Mouse (Mus musculus) kidney, postnatal 10 days (tissue): ENCODE results near the gene Zmiz1.
A peak's percentile ranks its signal among the peaks of the same experiment; 100 is the strongest.

Experiments used
- DNase-seq: peaks from one replicate; pipeline ENCODE4 v3.0.0; 2021; ENCODE audit warnings: mixed read lengths

The Zmiz1 gene

GRCm38 (mm10) chr14:25493301-25494241, 34.6 kb downstream of the Zmiz1 start:
- peak; percentile 70 for DNase-seq

DNA sequence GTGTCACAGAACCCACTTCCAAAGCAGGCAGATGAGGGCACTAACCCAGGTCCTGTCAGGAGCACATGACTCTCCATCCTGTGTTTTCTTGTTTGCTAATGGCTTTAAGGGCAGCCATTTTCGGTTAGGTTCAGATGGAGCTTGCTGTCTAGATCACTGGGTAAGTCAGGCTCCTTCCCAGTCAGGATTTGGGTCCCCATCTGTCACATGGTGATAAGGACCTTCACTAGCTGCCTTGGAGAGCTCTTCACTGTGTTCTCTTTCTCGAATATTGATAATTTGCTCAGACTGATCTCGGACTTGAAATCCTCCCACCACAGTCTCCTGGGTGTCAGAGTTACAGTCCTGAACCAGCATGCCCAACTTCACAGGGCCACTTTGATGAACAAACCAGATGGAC, 35.8 kb downstream of the Zmiz1 start:
- no peak for DNase-seq

DNA sequence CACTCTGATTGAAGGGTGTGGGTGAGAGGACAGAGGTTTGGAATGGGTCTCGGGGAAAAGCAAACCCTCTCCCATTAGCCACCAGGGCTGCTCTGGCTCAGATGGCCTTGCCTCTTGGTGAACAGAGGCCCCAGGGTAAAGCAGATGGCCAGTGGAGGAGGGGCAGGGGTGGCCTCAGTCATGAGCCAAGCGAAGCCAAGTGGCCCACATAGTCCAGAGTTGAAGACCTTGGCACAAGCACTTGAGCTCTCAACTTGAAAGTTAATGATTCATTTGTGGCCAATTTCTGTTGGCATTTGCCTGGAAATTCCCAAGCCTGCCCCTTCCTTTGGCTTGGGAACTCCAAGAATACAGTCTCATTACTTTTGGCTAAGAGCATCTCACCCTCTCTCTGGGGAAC, 37.1 kb downstream of the Zmiz1 start:
- peak; percentile 73 for DNase-seq

DNA sequence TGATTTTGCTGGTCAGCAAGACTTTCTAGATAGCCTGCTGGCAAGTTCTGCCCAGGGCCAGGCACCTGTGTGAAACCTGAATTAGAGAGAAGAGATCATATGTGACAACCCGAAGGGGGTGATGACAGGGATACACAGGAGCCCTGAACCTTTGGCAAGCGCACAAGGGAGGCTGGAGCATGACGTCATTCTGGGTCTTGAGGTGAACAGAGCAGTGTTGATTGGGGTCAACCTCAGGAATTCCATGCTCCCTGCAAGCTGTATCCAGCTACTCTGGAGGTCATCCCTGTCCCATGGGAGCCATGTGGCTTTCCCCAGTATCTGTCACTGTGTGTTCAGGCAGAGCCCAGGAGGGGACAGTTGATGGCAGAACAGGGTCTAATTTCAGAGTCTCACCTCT, 38.0 kb downstream of the Zmiz1 start:
- DNase-seq, result no peak

DNA sequence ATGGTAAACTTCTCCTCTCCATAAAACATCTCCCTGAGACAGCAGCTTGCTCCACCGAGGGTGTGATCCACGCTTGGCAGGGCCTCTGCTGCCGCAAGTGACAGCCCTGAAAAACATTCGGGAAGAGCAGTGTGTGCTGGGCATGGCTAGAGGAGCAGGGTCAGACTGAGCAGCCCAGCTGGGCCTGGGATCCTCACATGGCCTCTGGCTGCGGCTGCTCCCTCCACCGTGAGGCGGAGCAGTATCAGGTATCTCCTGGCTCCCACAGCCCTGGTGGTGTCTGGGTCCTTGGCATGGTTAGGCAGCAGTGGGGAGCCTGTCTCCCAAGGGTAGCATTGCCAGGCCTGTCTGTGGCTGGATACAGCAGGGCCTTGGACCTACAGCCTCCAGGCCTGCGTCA, 38.6 kb downstream of the Zmiz1 start:
- peak; percentile 53 for DNase-seq

DNA sequence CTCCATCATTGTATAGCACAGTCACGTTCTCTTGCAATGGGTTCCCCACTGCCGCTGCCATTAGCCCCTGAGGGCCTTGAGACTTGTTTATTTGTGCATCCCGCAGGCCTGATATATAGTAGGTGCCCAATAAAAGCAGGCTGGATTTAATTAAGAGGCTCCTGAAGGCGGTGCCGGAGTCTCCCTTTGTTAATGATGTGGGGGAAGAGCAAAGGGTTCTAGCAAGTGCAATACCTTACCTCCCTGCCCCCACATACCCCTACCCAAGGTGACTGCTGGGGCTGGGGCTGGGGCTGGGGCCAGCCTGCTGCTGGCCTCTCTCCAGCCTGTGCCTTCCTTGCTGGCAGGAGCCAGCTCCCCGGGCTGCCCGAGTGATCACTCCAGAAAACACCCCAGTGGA, 39.4 kb downstream of the Zmiz1 start:
- DNase-seq, result no peak

GRCm38 (mm10) chr14:25499526-25499925, 40.5 kb downstream of the Zmiz1 start:
- DNase-seq, result no peak

- no peak for DNase-seq
Observed at GRCm38 (mm10) chr14:25500511-25501120, 41.6 kb downstream of the Zmiz1 start.

GRCm38 (mm10) chr14:25501481-25501880, 42.5 kb downstream of the Zmiz1 start:
- DNase-seq, result no peak

DNA sequence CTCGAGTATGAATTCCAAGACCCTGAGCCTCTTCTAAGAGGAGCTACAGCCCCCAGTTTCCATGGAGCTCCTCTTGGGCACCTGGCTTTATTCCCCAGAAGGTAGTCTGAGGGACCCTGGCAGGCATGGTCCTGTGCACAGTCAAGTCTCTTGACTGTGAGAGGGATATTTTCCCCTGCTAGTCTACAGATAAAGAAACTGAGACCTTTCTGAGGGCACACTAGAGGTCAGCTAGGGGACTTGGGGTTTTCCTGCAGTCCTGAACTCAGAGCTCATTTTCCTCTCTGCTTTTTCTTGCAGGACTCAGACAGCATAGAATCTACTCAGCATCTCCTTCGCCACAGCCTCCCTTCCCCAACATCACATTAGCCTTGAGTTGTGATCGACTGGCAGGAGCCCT, 43.4 kb downstream of the Zmiz1 start:
- no peak for DNase-seq

- DNase-seq, result no peak
Observed at GRCm38 (mm10) chr14:25504241-25504640, 45.3 kb downstream of the Zmiz1 start.

- no peak for DNase-seq
Observed at GRCm38 (mm10) chr14:25505201-25505671, 46.3 kb downstream of the Zmiz1 start.

- no peak for DNase-seq
Observed at GRCm38 (mm10) chr14:25508111-25508756, 49.2 kb downstream of the Zmiz1 start.

DNA sequence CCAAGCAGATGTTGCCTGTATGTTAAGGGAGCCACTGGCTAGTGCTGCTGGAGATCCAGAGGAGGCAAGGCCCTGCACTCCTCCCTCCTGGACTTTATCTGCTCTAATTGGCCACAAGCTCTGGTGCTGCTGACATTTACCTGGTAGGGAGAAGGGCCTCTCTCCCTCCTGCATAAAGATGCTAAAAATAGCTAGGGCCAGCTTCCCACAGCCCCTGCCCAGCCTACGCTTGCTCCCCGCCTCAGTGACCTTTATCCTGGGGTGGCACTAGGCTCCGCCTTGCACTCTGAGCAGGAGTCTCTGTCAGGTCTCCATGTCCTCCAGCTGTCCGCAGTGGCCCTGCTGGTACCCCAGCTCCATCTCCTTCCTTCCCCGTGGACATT, 49.8 kb downstream of the Zmiz1 start:
- no peak for DNase-seq

GRCm38 (mm10) chr14:25509450-25510129, 50.6 kb downstream of the Zmiz1 start:
- no peak for DNase-seq

GRCm38 (mm10) chr14:25510362-25510761, 51.4 kb downstream of the Zmiz1 start:
- no peak for DNase-seq

- DNase-seq, result no peak
Observed at GRCm38 (mm10) chr14:25510987-25511386, 52.0 kb downstream of the Zmiz1 start.

GRCm38 (mm10) chr14:25511564-25511963, 52.6 kb downstream of the Zmiz1 start:
- no peak for DNase-seq

DNA sequence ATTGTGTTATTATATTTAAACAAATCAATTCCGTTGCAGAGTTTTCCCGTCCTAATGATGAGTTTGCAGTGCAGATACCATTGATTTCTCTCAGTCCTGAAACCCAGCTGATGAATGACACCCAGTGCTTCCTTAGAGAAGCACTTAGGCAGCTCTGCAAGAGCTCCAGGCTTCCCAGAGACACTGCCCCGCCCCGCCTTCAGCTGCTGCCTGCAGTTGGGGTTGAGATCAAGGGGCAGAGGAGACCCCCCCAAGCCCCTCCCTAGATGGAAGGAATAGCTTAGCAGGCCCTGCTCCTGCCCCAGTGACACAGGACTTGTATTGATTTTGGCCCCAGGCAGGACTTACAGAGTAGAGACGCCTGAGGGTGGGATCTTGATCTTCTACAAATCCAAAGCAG, 53.0 kb downstream of the Zmiz1 start:
- DNase-seq, result no peak

DNA sequence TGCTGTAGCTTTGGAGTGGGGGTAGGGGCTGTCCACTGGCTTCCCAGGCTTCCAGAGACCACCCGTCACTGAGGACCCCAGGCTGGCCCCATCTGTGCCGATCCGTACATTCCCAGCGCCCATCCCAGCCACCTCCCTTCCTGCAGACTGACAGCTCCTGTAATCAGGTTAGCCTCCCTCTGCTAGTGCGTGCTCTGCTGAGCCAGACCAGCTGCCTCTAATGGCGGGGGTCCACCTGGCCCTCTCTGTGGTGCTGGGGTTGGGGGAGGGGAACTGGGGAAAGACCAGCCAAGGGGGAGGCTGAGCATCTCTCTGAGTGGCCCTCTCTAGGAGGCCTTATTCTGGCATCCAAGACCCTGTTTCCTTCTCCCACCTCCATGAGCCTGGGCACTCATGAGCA, 53.8 kb downstream of the Zmiz1 start:
- DNase-seq, result no peak

DNA sequence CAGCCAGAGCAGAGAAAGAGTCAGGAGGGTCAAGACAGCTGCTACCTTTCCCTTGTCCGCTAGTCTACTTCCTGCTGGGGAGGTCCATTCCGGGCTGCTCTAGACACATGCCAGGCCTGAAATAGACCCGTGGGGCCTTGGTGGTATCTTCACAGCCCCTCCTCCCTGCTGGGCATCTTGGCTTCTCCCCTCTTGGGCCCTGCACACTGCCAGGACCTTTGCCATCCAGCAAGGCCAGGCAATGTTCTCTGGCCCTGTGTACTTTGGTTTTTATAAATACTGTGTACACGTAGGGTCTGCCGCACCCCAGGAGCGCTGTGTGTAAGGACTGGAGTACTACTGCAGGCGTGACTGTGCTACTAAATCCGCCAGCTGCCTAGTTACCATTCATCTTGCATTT, 54.5 kb downstream of the Zmiz1 start:
- DNase-seq, result no peak

DNA sequence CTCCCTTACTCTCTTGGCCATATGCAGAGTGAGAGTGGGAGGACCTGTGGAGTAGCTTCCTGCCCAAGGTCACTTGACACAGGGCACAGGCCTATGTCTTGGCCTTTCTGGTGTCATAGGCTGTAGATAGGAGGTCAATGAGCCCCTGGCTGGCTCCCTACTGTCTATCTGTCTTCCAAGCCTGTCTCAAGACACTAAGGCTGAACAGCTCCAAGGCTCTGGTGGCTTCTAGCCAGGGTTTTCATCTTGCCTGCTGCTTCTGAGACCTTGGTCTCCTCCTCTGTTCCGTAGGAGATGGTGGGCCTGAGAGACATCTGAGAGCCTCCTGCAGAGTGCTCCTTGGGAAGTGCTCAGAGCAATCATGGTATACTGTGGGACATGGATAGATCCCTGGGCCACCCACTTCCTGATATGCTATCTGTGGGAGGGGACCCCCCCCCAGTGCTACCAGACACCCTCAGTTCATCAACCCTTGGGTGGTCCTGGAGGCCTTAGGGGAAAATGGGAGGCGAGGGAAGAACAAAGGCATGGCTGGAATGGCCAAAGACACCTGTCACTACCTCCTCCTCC, 56.0 kb downstream of the Zmiz1 start:
- DNase-seq, result no peak

DNA sequence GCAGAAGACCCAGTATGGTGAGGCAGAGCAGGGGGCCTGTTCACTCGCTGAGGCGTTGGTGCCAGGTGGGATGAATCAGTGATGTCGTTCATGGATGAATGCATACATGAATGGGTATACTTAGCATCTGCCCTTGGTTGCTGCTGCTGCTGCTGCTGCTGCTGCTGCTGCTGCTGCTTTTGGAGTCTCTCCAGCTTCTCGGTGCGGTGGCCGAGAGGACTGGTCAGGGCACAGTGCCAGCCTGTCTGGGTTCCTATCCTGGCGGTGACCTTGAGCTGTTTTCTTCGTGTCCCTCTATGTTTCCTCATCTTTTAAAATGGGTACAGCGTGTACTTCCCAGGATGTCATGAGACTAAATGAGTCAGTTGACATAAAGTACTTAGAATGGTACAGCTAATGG, 56.9 kb downstream of the Zmiz1 start:
- DNase-seq, result peak; percentile 77
